Mouse (Mus musculus) MEL (cell line): ENCODE data around the gene Pkn3. TPM values are rescaled to one million over a fixed set of nuclear protein-coding genes. Genes with fewer than 3 reads are reported as not detected.

Source experiments
- DNase-seq: peaks from one replicate; pipeline ENCODE4 v3.0.0; 2011; ENCODE audit warnings: low read depth, low spot score
- H3K27ac ChIP-seq: 2 replicates; pipeline ENCODE4 v1.5.1; 2012; ENCODE audit warnings: low read depth, mild to moderate bottlenecking, control low read depth, low read length, moderate library complexity; ENCODE audit not compliant: control insufficient read depth
- H3K27me3 ChIP-seq, 2 experiments: fragments of 150-350 bp in 1 of 2; sonication (generic) in 1 of 2; 2 replicates each; pipeline ENCODE4 v1.6.1; 2012; ENCODE audit warnings: low read length in 2 of 2, mild to moderate bottlenecking in 2 of 2, improper control_type of control experiment in 1 of 2, moderate library complexity in 1 of 2; ENCODE audit not compliant: insufficient read depth in 2 of 2, control insufficient read depth in 1 of 2
- H3K36me3 ChIP-seq, 2 experiments: 2 replicates each; pipeline ENCODE4 v1.6.1; 2012 to 2014; ENCODE audit warnings: low read length in 2 of 2, improper control_type of control experiment in 1 of 2, inconsistent platforms in 1 of 2, mild to moderate bottlenecking in 1 of 2; ENCODE audit not compliant: insufficient read depth in 2 of 2, control insufficient read depth in 1 of 2
- H3K4me1 ChIP-seq, 2 experiments: fragments of 150-350 bp in 1 of 2; sonication (generic) in 1 of 2; 2 replicates each; pipeline ENCODE4 v1.6.1; 2012; ENCODE audit warnings: low read length in 2 of 2, improper control_type of control experiment in 1 of 2, mild to moderate bottlenecking in 1 of 2; ENCODE audit not compliant: insufficient read depth in 2 of 2, control insufficient read depth in 1 of 2
- H3K4me3 ChIP-seq, 2 experiments: fragments of 150-350 bp in 1 of 2; sonication (generic) in 1 of 2; 2 replicates each; pipeline ENCODE4 v1.5.1; 2012; ENCODE audit warnings: low read depth in 2 of 2, low read length in 2 of 2, mild to moderate bottlenecking in 2 of 2, moderate library complexity in 2 of 2, control low read depth in 1 of 2, improper control_type of control experiment in 1 of 2; ENCODE audit not compliant: control insufficient read depth in 1 of 2, insufficient read depth in 1 of 2
- H3K79me2 ChIP-seq: 2 replicates; pipeline ENCODE4 v1.6.1; 2012; ENCODE audit warnings: mild to moderate bottlenecking, low read length, moderate library complexity; ENCODE audit not compliant: control insufficient read depth, poor library complexity, insufficient read depth
- H3K9ac ChIP-seq: 2 replicates; pipeline ENCODE4 v1.6.1; 2012; ENCODE audit warnings: low read depth, mild to moderate bottlenecking, control low read depth, low read length, moderate library complexity; ENCODE audit not compliant: control insufficient read depth, poor library complexity, severe bottlenecking
- H3K9me3 ChIP-seq: fragments of 150-350 bp; sonication (generic); replicated peaks from 2 replicates; pipeline ENCODE4 v1.6.1; 2012; ENCODE audit warnings: mild to moderate bottlenecking, low read length, improper control_type of control experiment, moderate library complexity; ENCODE audit not compliant: insufficient read depth
- BHLHE40 ChIP-seq: IDR thresholded peaks from 2 replicates; pipeline ENCODE4 v1.6.1; 2012; ENCODE audit warnings: low read depth, mild to moderate bottlenecking, inconsistent platforms, low read length, improper control_type of control experiment, borderline replicate concordance
- CHD1 ChIP-seq: IDR thresholded peaks from 2 replicates; pipeline ENCODE4 v1.6.1; 2012; ENCODE audit warnings: low read depth, mild to moderate bottlenecking, inconsistent platforms, low read length, improper control_type of control experiment
- CHD2 ChIP-seq: IDR thresholded peaks from 2 replicates; pipeline ENCODE4 v1.6.1; 2011; ENCODE audit warnings: low read length, improper control_type of control experiment
- CTCF ChIP-seq, 3 experiments: IDR thresholded peaks in 2 of 3; conservative IDR thresholded peaks in 1 of 3; 2 replicates each; pipeline ENCODE4 v1.5.1; 2011 to 2012; ENCODE audit warnings: low read length in 3 of 3, low read depth in 2 of 3, mild to moderate bottlenecking in 2 of 3, improper control_type of control experiment in 1 of 3, inconsistent platforms in 1 of 3, mixed read lengths in 1 of 3, moderate library complexity in 1 of 3; ENCODE audit not compliant: control insufficient read depth in 1 of 3, insufficient read depth in 1 of 3, poor library complexity in 1 of 3, severe bottlenecking in 1 of 3
- ELF1 ChIP-seq: IDR thresholded peaks from 2 replicates; pipeline ENCODE4 v1.6.1; 2014; ENCODE audit warnings: low read depth, mild to moderate bottlenecking, inconsistent platforms, low read length, improper control_type of control experiment, moderate library complexity
- HCFC1 ChIP-seq: IDR thresholded peaks from 2 replicates; pipeline ENCODE4 v1.6.1; 2012; ENCODE audit warnings: low read depth, mild to moderate bottlenecking, inconsistent platforms, low read length, improper control_type of control experiment, moderate library complexity
- JUND ChIP-seq: IDR thresholded peaks from 2 replicates; pipeline ENCODE4 v1.6.1; 2011; ENCODE audit warnings: low read depth, mild to moderate bottlenecking, improper control_type of control experiment, low read length
- MAFK ChIP-seq: IDR thresholded peaks from 2 replicates; pipeline ENCODE4 v1.6.1; 2011; ENCODE audit warnings: low read depth, mild to moderate bottlenecking, low read length, improper control_type of control experiment, borderline replicate concordance
- MYB ChIP-seq: IDR thresholded peaks from 2 replicates; pipeline ENCODE4 v1.6.1; 2011; ENCODE audit warnings: mild to moderate bottlenecking, low read depth, low read length, improper control_type of control experiment
- NELFE ChIP-seq: IDR thresholded peaks from 2 replicates; pipeline ENCODE4 v1.6.1; 2011; ENCODE audit warnings: low read depth, low read length, improper control_type of control experiment
- POLR2A ChIP-seq, 2 experiments: IDR thresholded peaks; 2 replicates each; pipeline ENCODE4 v1.6.1; 2011 to 2012; ENCODE audit warnings: low read length in 2 of 2, mild to moderate bottlenecking in 2 of 2, control low read depth in 1 of 2, improper control_type of control experiment in 1 of 2, low read depth in 1 of 2, moderate library complexity in 1 of 2; ENCODE audit not compliant: control insufficient read depth in 1 of 2, insufficient read depth in 1 of 2, poor library complexity in 1 of 2
- RAD21 ChIP-seq: IDR thresholded peaks from 2 replicates; pipeline ENCODE4 v1.6.1; 2011; ENCODE audit warnings: mild to moderate bottlenecking, low read depth, low read length, improper control_type of control experiment
- SIN3A ChIP-seq: IDR thresholded peaks from 2 replicates; pipeline ENCODE4 v1.6.1; 2012; ENCODE audit warnings: low read length, improper control_type of control experiment, inconsistent platforms
- SMC3 ChIP-seq: IDR thresholded peaks from 2 replicates; pipeline ENCODE4 v1.6.1; 2011; ENCODE audit warnings: low read depth, low read length, improper control_type of control experiment
- TCF12 ChIP-seq: IDR thresholded peaks from 2 replicates; pipeline ENCODE4 v1.6.1; 2014; ENCODE audit warnings: low read depth, mild to moderate bottlenecking, inconsistent platforms, low read length, improper control_type of control experiment, moderate library complexity
- UBTF ChIP-seq: IDR thresholded peaks from 2 replicates; pipeline ENCODE4 v1.6.1; 2012; ENCODE audit warnings: low read depth, mild to moderate bottlenecking, inconsistent platforms, low read length, improper control_type of control experiment, moderate library complexity, borderline replicate concordance; ENCODE audit not compliant: insufficient read depth
- USF2 ChIP-seq, 2 experiments: IDR thresholded peaks; 2 replicates each; pipeline ENCODE4 v1.6.1; 2011 to 2012; ENCODE audit warnings: improper control_type of control experiment in 2 of 2, low read length in 2 of 2, borderline replicate concordance in 1 of 2, inconsistent platforms in 1 of 2, low read depth in 1 of 2, mild to moderate bottlenecking in 1 of 2; ENCODE audit not compliant: insufficient read depth in 1 of 2
- ZC3H11A ChIP-seq: IDR thresholded peaks from 2 replicates; pipeline ENCODE4 v1.6.1; 2012; ENCODE audit warnings: low read depth, mild to moderate bottlenecking, inconsistent platforms, low read length, improper control_type of control experiment
- ZKSCAN1 ChIP-seq: IDR thresholded peaks from 2 replicates; pipeline ENCODE4 v1.6.1; 2012; ENCODE audit warnings: low read depth, mild to moderate bottlenecking, inconsistent platforms, low read length, improper control_type of control experiment, moderate library complexity
- ZMIZ1 ChIP-seq: IDR thresholded peaks from 2 replicates; pipeline ENCODE4 v1.6.1; 2012; ENCODE audit warnings: low read depth, mild to moderate bottlenecking, inconsistent platforms, low read length, improper control_type of control experiment, moderate library complexity
- ZNF384 ChIP-seq: IDR thresholded peaks from 2 replicates; pipeline ENCODE4 v1.6.1; 2012; ENCODE audit warnings: low read depth, mild to moderate bottlenecking, inconsistent platforms, low read length, improper control_type of control experiment
- polyA plus RNA-seq, 2 experiments: library from polyadenylated mRNA; stranded (reverse) in 1 of 2; unstranded in 1 of 2; fragments of >175 nt in 1 of 2; fragments of >200 nt in 1 of 2; gene quantifications; 2 replicates each; pipeline versions ENCODE4 v1.2.1 to v1.2.4; 2012; ENCODE audit warnings: low replicate concordance in 2 of 2, low read depth in 1 of 2; ENCODE audit not compliant: insufficient read length in 2 of 2, insufficient read depth in 1 of 2, missing spikeins in 1 of 2
- total RNA-seq: library from RNA; depleted of rRNA; stranded (reverse); fragments of 300-350 nt; gene quantifications from 2 replicates; pipeline ENCODE4 v1.2.3, GENCODE M21; 2012

The Pkn3 gene
- total and polyA plus RNA-seq, 3 experiments, result 2.0 to 5.8 TPM; not detected in 1

DNA sequence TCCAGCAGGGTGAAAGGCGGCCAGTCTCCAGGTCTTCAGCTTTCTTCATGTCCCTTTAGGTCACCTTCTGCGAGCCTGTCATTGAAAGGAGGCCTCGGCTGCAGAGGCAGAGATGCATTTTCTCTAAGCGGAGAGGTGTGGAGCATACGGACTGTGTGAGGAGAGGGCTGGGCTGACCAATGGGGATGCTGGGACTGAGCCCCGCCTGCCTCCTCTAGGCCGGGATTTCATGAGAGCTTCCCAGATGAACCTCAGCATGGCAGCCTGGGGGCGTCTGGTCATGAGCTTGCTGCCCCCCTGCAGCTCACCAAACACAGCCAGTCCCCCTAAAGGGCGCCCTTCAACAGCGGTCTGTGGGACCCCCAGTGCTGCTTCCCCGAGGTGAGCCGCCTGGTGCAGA, 7.1 kb downstream of the Pkn3 start:
- no peak for DNase-seq
- H3K4me3 ChIP-seq, result no peak overlapping the region

DNA sequence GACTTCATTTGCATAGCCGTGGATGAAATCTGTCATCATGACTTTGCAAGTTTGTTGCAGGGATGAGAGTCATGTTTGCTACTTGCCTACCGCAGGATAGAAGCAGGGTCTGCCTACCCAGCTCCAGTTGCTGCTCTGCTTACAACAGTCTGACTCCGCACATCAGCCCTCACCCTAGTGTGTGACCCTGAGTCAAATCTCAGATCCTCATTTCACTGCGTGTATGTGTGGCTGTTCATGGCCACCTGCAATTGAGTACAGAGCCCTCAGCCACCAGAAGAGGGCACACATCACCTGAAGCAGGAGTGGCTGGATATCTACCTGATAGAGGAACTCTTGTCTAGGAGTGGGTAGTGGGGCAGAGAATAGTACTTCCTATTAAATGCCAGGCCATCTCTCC, 9.8 kb downstream of the Pkn3 start:
- no peaks in the 10 kb centered on the region for H3K27me3 ChIP-seq
- H3K4me1 ChIP-seq, result no peaks in the 10 kb centered on the region
- H3K9me3 ChIP-seq, result no peaks in the 10 kb centered on the region
- no peaks in the 10 kb centered on the region for H3K36me3 ChIP-seq
- H3K9ac ChIP-seq, result no peak overlapping the region
- no peaks in the 10 kb centered on the region for H3K79me2 ChIP-seq
- H3K4me3 ChIP-seq, result no peak overlapping the region
- TF ChIP-seq CTCF (IDR thresholded peaks at IDR 0.05 in 2 of 3, conservative IDR thresholded peaks at IDR 0.05 in 1 of 3; ENCODE audit: control insufficient read depth in 1 of 3, insufficient read depth in 1 of 3, low read depth in 2 of 3, low read length in 3 of 3, poor library complexity in 1 of 3, severe bottlenecking in 1 of 3) (peak in 2 of 3 experiments; percentile 28 to 33; a peak in 4 of 6 replicates), SMC3 (peak; percentile 22; the same call in 1 of the 2 replicates), BHLHE40 (no peak), ZKSCAN1 (no peak)
- no peak for DNase-seq
- no peak overlapping the region for H3K27ac ChIP-seq

More for the DNA sequence above, 7.1 kb downstream of the Pkn3 start:
- Histone ChIP-seq H3K27ac (no peak overlapping the region), H3K9me3 (no peaks in the 10 kb centered on the region), H3K9ac (no peak overlapping the region), H3K79me2 (no peaks in the 10 kb centered on the region), H3K4me1 (no peaks in the 10 kb centered on the region), H3K27me3 (no peaks in the 10 kb centered on the region), H3K36me3 (no peaks in the 10 kb centered on the region)
- TF ChIP-seq HCFC1 (no peak), MAFK (no peak), CHD1 (no peak), UBTF (no peak), ZNF384 (no peak), POLR2A (IDR thresholded peaks at IDR 0.05; ENCODE audit: control insufficient read depth in 1 of 2, insufficient read depth in 1 of 2, low read depth in 1 of 2, low read length in 2 of 2, poor library complexity in 1 of 2) (no peak), JUND (no peak), CTCF (IDR thresholded peaks at IDR 0.05 in 2 of 3, conservative IDR thresholded peaks at IDR 0.05 in 1 of 3; ENCODE audit: control insufficient read depth in 1 of 3, insufficient read depth in 1 of 3, low read depth in 2 of 3, low read length in 3 of 3, poor library complexity in 1 of 3, severe bottlenecking in 1 of 3) (no peak), ZMIZ1 (no peak), SIN3A (no peak), NELFE (no peak), TCF12 (no peak), USF2 (IDR thresholded peaks at IDR 0.05; ENCODE audit: borderline replicate concordance in 1 of 2, insufficient read depth in 1 of 2, low read depth in 1 of 2, low read length in 2 of 2) (no peak), RAD21 (no peak), SMC3 (no peak), ZC3H11A (no peak), MYB (no peak), CHD2 (no peak), ELF1 (no peak)
